Mouse (Mus musculus) liver, embryonic 14.5 days (tissue): Measurements from ENCODE around the gene Ifi27l2a. TPM values are rescaled to one million over a fixed set of nuclear protein-coding genes. Genes with fewer than 3 reads are reported as not detected.
"Not testable (repeated sequence)": the region's sequence is repeated elsewhere in the genome, so short reads cannot be mapped to it uniquely, and the experiment has no call there.

Experiments used
- ATAC-seq: fragments of 200-750 bp; cut with Nextera tagmentation; 2 replicates; pipeline ENCODE4 v1.8.0; 2017; ENCODE audit warnings: moderate number of reproducible peaks, mild to moderate bottlenecking, moderate library complexity; ENCODE audit not compliant: insufficient read depth
- DNase-seq, 3 experiments: peaks; one replicate each; pipeline ENCODE4 v3.0.0-alpha.2; 2012 to 2013; ENCODE audit warnings: low read depth in 3 of 3, low spot score in 3 of 3
- H3K27ac ChIP-seq: fragments of 300-500 bp; sonication (generic); 2 replicates; pipeline ENCODE4 v1.5.1; 2014; ENCODE audit warnings: moderate library complexity, mild to moderate bottlenecking, control low read depth, inconsistent platforms
- H3K27me3 ChIP-seq: fragments of 300-500 bp; sonication (generic); 2 replicates; pipeline ENCODE4 v1.6.1; 2014; ENCODE audit warnings: mild to moderate bottlenecking, low read length, moderate library complexity; ENCODE audit not compliant: control insufficient read depth, insufficient read depth
- H3K36me3 ChIP-seq: fragments of 300-500 bp; sonication (generic); replicated peaks from 2 replicates; pipeline ENCODE4 v1.6.1; 2014; ENCODE audit warnings: low read depth; ENCODE audit not compliant: control insufficient read depth, insufficient read depth
- H3K4me1 ChIP-seq, 2 experiments: fragments of 200-500 bp in 1 of 2; fragments of 300-500 bp in 1 of 2; sonication (generic) in 1 of 2; replicated peaks; 2 replicates each; pipeline ENCODE4 v1.6.1; 2012 to 2014; ENCODE audit warnings: antibody characterized with exemption in 1 of 2, inconsistent platforms in 1 of 2, low read length in 1 of 2; ENCODE audit not compliant: control insufficient read depth in 2 of 2, insufficient read depth in 2 of 2
- H3K4me2 ChIP-seq: fragments of 300-500 bp; sonication (generic); 2 replicates; pipeline ENCODE4 v1.6.1; 2014; ENCODE audit warnings: low read depth, mild to moderate bottlenecking, control low read depth, moderate library complexity
- H3K4me3 ChIP-seq, 2 experiments: fragments of 200-500 bp in 1 of 2; fragments of 300-500 bp in 1 of 2; sonication (generic) in 1 of 2; 2 replicates each; pipeline ENCODE4 v1.5.1; 2012 to 2014; ENCODE audit warnings: low read depth in 2 of 2, low read length in 2 of 2, mild to moderate bottlenecking in 2 of 2, control low read depth in 1 of 2, inconsistent platforms in 1 of 2, moderate library complexity in 1 of 2; ENCODE audit not compliant: insufficient read depth in 1 of 2
- H3K9ac ChIP-seq: fragments of 300-500 bp; sonication (generic); replicated peaks from 2 replicates; pipeline ENCODE4 v1.6.1; 2014; ENCODE audit warnings: mild to moderate bottlenecking, control low read depth, moderate library complexity
- H3K9me3 ChIP-seq: fragments of 300-500 bp; sonication (generic); 2 replicates; pipeline ENCODE4 v1.6.1; 2016; ENCODE audit warnings: low read length, mixed read lengths; ENCODE audit not compliant: control insufficient read depth
- CTCF ChIP-seq: IDR thresholded peaks from 2 replicates; pipeline ENCODE4 v1.5.1; 2016; ENCODE audit warnings: antibody characterized with exemption, low read depth, control low read depth
- EP300 ChIP-seq: IDR thresholded peaks from 2 replicates; pipeline ENCODE4 v1.6.1; 2016; ENCODE audit warnings: antibody characterized with exemption, low read depth
- WGBS: fragments of 180-500 bp; shearing (Covaris S2); extraction: QIAGEN DNeasy Blood & Tissue Kit; methylation state at CpG from one replicate; pipeline ENCODE4 v1.1.7; 2014; ENCODE audit not compliant: insufficient replicate concordance; 5-methylcytosine and 5-hydroxymethylcytosine counted together
- polyA plus RNA-seq, 2 experiments: library from polyadenylated mRNA; depleted of rRNA in 1 of 2; stranded (reverse) in 1 of 2; unstranded in 1 of 2; fragments of >200 nt; fragmentation: Nextera tagmentation in 1 of 2; extraction: Ambion mirVana in 1 of 2; gene quantifications; 2 replicates each; pipeline versions ENCODE4 v1.2.1 to v1.2.3; 2012 to 2014

The Ifi27l2a gene
- polyA plus RNA-seq, 2 experiments = 5.2 to 10.8 TPM

DNA sequence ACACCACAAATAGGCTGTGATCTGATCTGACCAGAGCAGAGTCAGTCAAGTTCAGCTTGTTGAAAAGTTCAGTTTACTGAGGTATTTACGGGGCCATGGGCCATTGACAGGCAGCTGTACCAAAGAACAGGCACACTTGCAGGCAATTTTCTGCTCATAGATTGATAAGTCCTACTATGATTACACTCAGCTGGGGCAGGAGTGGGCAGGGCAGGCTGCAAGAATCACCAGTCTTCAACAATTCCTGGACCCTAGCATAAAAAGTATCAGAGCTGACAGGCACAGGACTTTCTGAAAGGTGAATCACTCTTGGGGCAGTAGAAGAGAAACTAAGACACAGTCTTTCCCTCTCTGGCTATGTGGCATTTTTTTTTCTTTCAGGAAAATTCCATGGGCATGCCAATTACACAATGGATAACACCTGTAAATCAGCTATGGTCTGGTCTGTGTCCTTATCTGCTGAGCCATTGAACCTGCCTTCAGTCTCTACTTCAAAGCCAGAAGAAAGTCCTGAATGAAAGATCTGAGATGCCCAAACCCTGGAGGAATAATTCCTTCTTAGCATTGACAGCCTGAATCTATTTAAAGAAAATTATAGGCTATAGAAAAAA, 33.4 kb upstream of the Ifi27l2a start:
- TF ChIP-seq EP300 = no peak
- TF ChIP-seq CTCF = no peak
- H3K27me3 ChIP-seq = no peaks in the 10 kb centered on the region
- H3K9ac ChIP-seq = no peak overlapping the region
- no peak for ATAC-seq
- no peak overlapping the region for H3K4me3 ChIP-seq
- no peak for DNase-seq
- H3K27ac ChIP-seq = no peak overlapping the region
- no peaks in the 10 kb centered on the region for H3K4me1 ChIP-seq
- WGBS = 62% methylated on average over 1 of the region's 1 CpGs
- no peaks in the 10 kb centered on the region for H3K36me3 ChIP-seq
- no peak overlapping the region for H3K4me2 ChIP-seq
- no peaks in the 10 kb centered on the region for H3K9me3 ChIP-seq

DNA sequence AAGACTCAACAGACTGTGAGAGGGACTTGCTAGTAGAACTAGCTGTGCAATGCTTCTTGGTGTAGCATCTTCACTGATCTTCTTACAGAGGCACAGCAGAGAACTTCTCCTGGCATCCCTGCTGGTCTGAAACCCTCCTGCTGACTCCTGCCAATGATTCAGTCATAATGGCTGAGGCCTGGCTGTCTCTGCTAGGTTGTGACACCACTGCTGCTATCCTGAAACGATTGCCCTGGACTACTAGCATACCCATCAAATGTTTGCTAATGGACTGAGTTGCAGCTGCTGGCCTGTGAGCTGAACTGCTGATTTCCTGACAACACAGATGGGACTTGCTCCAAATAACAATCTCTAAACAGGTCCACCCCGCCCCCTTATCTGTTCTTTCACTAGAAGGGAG, 31.0 kb upstream of the Ifi27l2a start:
- Histone ChIP-seq H3K9me3 (no peaks in the 10 kb centered on the region), H3K36me3 (no peaks in the 10 kb centered on the region), H3K4me2 (no peak overlapping the region), H3K4me1 (no peaks in the 10 kb centered on the region), H3K27ac (no peak overlapping the region), H3K4me3 (no peak overlapping the region), H3K9ac (no peak overlapping the region), H3K27me3 (no peaks in the 10 kb centered on the region)
- no peak for TF ChIP-seq CTCF
- no peak for TF ChIP-seq EP300
- WGBS = 8% methylated on average over 2 of the region's 2 CpGs
- no peak for DNase-seq
- no peak for ATAC-seq

DNA sequence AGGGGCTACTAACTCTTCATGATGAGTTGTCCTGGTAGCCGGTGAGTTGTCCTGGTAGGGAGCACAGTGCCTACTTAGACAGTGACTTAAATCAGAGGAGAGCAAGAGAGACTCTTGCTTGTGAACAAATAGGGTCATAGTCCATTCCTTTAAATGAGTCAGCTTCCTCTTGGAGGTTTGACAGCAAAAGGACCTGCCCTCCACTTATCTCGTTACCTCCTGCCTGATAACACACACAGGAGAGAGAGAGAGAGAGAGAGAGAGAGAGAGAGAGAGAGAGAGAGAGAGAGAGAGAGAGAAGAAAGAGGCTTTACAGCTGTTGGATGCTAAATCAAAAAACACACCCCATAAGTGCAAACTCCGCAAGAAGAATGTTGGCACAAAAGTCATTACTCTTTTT, 13.7 kb upstream of the Ifi27l2a start, which contains the start of gene Ifi27l2b:
Gene Ifi27l2b, minus strand, starts transcription at position 84 of the 400 bp plus-strand sequence.
- Histone ChIP-seq H3K9ac (no peak within 1 kb of the TSS), H3K4me2 (no peak within 1 kb of the TSS), H3K27me3 (no peaks in the 10 kb centered on the region), H3K9me3 (no peaks in the 10 kb centered on the region), H3K4me3 (no peak within 1 kb of the TSS), H3K27ac (no peak within 1 kb of the TSS), H3K36me3 (no peaks in the 10 kb centered on the region), H3K4me1 (no peaks in the 10 kb centered on the region)
- 41% methylated on average over 3 of the region's 3 CpGs for WGBS
- DNase-seq (no peak), ATAC-seq (no peak)
- TF ChIP-seq CTCF (no peak), EP300 (no peak)

DNA sequence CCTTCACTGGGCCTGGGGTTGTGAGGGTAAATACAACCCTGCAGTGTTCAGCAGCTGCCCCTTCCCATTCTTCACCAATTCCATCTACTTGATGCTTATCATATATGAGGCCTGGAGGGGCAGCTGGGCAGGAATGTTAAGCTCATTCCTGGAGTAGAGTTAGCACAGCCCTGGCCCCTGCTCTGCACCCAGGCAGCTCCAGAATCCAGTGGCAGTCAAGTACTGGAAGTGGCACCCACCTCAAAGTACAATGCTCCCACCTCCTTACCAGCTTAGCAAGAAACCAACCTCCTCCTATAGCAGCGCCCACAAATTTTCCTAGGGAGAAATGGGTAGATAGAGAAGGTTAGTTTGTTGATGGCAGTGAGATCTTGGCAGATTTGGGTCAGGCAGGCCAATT, 13.2 kb upstream of the Ifi27l2a start:
- ATAC-seq = not testable (repeated sequence)

DNA sequence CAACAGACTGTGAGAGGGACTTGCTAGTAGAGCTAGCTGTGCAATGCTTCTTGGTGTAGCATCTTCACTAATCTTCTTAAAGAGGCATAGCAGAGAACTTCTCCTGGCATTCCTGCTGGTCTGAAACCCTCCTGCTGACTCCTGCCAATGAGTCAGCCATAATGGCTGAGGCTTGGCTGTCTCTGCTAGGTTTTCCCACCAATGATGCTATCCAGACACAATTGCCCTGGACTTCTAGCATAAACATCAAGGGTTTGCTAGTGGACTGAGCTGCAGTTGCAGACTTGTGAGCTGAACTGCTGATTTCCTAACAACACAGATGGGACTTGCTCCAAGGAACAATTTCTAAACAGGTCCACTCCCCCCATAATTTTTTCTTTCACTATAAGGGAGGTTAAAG, 9.9 kb upstream of the Ifi27l2a start:
- Histone ChIP-seq H3K4me3 (no peak overlapping the region), H3K9me3 (no peaks in the 10 kb centered on the region), H3K27ac (no peak overlapping the region), H3K4me1 (no peaks in the 10 kb centered on the region), H3K9ac (no peak overlapping the region), H3K4me2 (no peak overlapping the region), H3K36me3 (no peaks in the 10 kb centered on the region), H3K27me3 (no peaks in the 10 kb centered on the region)
- no peak for DNase-seq
- no peak for TF ChIP-seq CTCF
- no peak for TF ChIP-seq EP300
- ATAC-seq = no peak

More for the DNA sequence above, 13.2 kb upstream of the Ifi27l2a start:
- not testable (repeated sequence) for H3K9ac ChIP-seq, H3K9me3 ChIP-seq, H3K4me1 ChIP-seq, H3K4me3 ChIP-seq, DNase-seq, H3K4me2 ChIP-seq, H3K27ac ChIP-seq, H3K27me3 ChIP-seq, H3K36me3 ChIP-seq
- WGBS = no CpG with 5 or more reads among the region's 1 CpGs
